10 mouse cellular contexts compared by ENCODE assay signal in genomic region chr14:61737504-61738040, GRCm38 (mm10).
DNase-seq lines count a peak whose midpoint lies in the region; ATAC-seq and TF ChIP-seq lines count a peak whose summit lies in the region.
"Had no signal": no experiment of that assay in that cellular context is flagged by ENCODE, and none has a peak within 500 bp of the region (broad histone marks: within the 10 kb centered on the region; RNA-seq: fewer than 3 reads in every experiment).

No protein-coding gene starts in this region.

- peak; percentile 57 to 82 for DNase-seq in adrenal gland, adult (ENCODE audit: inconsistent age in 2 of 2, low spot score in 1 of 2)
- DNase-seq in adrenal gland, postnatal 4 days (ENCODE audit: low spot score in 2 of 2): no peak
- no peak for DNase-seq in forebrain, embryonic 14.5 days (ENCODE audit: low spot score)
- no peak for DNase-seq in cerebellum, postnatal 36 days
- no peak for DNase-seq in right cerebral cortex, adult 2 months (ENCODE audit: low spot score in 2 of 2)
- DNase-seq: lung, postnatal 10 days had no signal

- H3K27me3 ChIP-seq in ES-Bruce4 (ENCODE audit: control insufficient read depth, insufficient read depth, low read length, poor library complexity, severe bottlenecking): no peaks in the 10 kb centered on the region
- no peaks in the 10 kb centered on the region for H3K27me3 ChIP-seq in forebrain, embryonic 14.5 days (replicated peaks; ENCODE audit: control insufficient read depth, insufficient read depth, low read length)
- H3K27me3 ChIP-seq in kidney, embryonic 14.5 days (ENCODE audit: control insufficient read depth, insufficient read depth, low read length): no peaks in the 10 kb centered on the region
- H3K27me3 ChIP-seq in intestine, embryonic 15.5 days (replicated peaks): no peaks in the 10 kb centered on the region
- H3K27me3 ChIP-seq: hindbrain, embryonic 15.5 days had no signal

- peak overlapping the region; percentile 31 for H3K4me2 ChIP-seq in forebrain, embryonic 14.5 days (ENCODE audit: low read length)
- H3K4me2 ChIP-seq in kidney, embryonic 14.5 days (replicated peaks; ENCODE audit: low read depth, low read length): no peak overlapping the region; the same call in 1 of the 2 replicates
- H3K4me2 ChIP-seq in intestine, embryonic 15.5 days (replicated peaks): no peak overlapping the region
- H3K4me2 ChIP-seq: hindbrain, embryonic 15.5 days had no signal

- no peaks in the 10 kb centered on the region for H3K36me3 ChIP-seq in ES-Bruce4 (ENCODE audit: control insufficient read depth, insufficient read depth, low read length, poor library complexity, severe bottlenecking)
- no peaks in the 10 kb centered on the region for H3K36me3 ChIP-seq in forebrain, embryonic 14.5 days (ENCODE audit: control insufficient read depth, insufficient read depth, low read length)
- H3K36me3 ChIP-seq in kidney, embryonic 14.5 days (ENCODE audit: control insufficient read depth, insufficient read depth, low read length): no peaks in the 10 kb centered on the region
- no peaks in the 10 kb centered on the region for H3K36me3 ChIP-seq in intestine, embryonic 15.5 days
- H3K36me3 ChIP-seq: hindbrain, embryonic 15.5 days had no signal

- peak overlapping the region; percentile 44; the same call in 1 of the 2 replicates for H3K27ac ChIP-seq in ES-Bruce4 (ENCODE audit: insufficient read depth, low read length)
- H3K27ac ChIP-seq in forebrain, embryonic 14.5 days (ENCODE audit: low read depth, low read length): no peak overlapping the region
- H3K27ac ChIP-seq in kidney, embryonic 14.5 days (ENCODE audit: low read depth, low read length): peak overlapping the region; percentile 65; the same call in 1 of the 2 replicates
- no peak overlapping the region for H3K27ac ChIP-seq in intestine, embryonic 15.5 days
- H3K27ac ChIP-seq: hindbrain, embryonic 15.5 days had no signal

- TF ChIP-seq EP300 in ES-Bruce4 (IDR thresholded peaks at IDR 0.05; ENCODE audit: insufficient read depth, low read depth, low read length): no peak

- H3K4me3 ChIP-seq in ES-Bruce4 (ENCODE audit: low read depth, low read length): no peak overlapping the region
- no peak overlapping the region for H3K4me3 ChIP-seq in forebrain, embryonic 14.5 days (ENCODE audit: low read depth, low read length)
- no peak overlapping the region for H3K4me3 ChIP-seq in kidney, embryonic 14.5 days (ENCODE audit: low read length)
- no peak overlapping the region for H3K4me3 ChIP-seq in intestine, embryonic 15.5 days (replicated peaks)
- H3K4me3 ChIP-seq: hindbrain, embryonic 15.5 days had no signal

- peaks cover 2% of the 10 kb centered on the region for H3K4me1 ChIP-seq in ES-Bruce4 (ENCODE audit: control insufficient read depth, insufficient read depth, low read length)
- H3K4me1 ChIP-seq in forebrain, embryonic 14.5 days (ENCODE audit: control insufficient read depth, insufficient read depth, low read length): peaks cover 4% of the 10 kb centered on the region; the same call in 1 of the 2 replicates
- 0 out of 2 replicates have a peak, but pooled peaks cover 10% of the 10 kb centered on the region for H3K4me1 ChIP-seq in kidney, embryonic 14.5 days (ENCODE audit: control insufficient read depth, insufficient read depth, low read length)
- no peaks in the 10 kb centered on the region for H3K4me1 ChIP-seq in intestine, embryonic 15.5 days (replicated peaks)

- 65% methylated on average over 6 of the region's 6 CpGs for WGBS in forebrain, embryonic 14.5 days
- WGBS in kidney, embryonic 14.5 days: 69% methylated on average over 6 of the region's 6 CpGs
- WGBS in intestine, embryonic 15.5 days: 70% methylated on average over 6 of the region's 6 CpGs

- no peak for TF ChIP-seq CTCF in ES-Bruce4 (IDR thresholded peaks at IDR 0.05; ENCODE audit: low read depth, low read length)

- ATAC-seq in forebrain, embryonic 14.5 days: no peak
- peak; percentile 66; the same call in 1 of the 2 replicates for ATAC-seq in kidney, embryonic 14.5 days (ENCODE audit: low FRiP score, low TSS enrichment)
- ATAC-seq in intestine, embryonic 15.5 days: no peak

- H3K9ac ChIP-seq in ES-Bruce4 (ENCODE audit: low read depth, poor library complexity, severe bottlenecking): no peak overlapping the region
- no peak overlapping the region for H3K9ac ChIP-seq in forebrain, embryonic 14.5 days (ENCODE audit: low read length)
- H3K9ac ChIP-seq in kidney, embryonic 14.5 days (ENCODE audit: low read depth, low read length): no peak overlapping the region
- H3K9ac ChIP-seq in intestine, embryonic 15.5 days: no peak overlapping the region
- H3K9ac ChIP-seq: hindbrain, embryonic 15.5 days had no signal

- TF ChIP-seq POLR2A in ES-Bruce4 (IDR thresholded peaks at IDR 0.05; ENCODE audit: insufficient read depth, low read length): no peak

- peaks cover 17% of the 10 kb centered on the region for H3K9me3 ChIP-seq in ES-Bruce4 (replicated peaks; ENCODE audit: control insufficient read depth, insufficient read depth, low read length, poor library complexity, severe bottlenecking)
- H3K9me3 ChIP-seq in forebrain, embryonic 14.5 days (replicated peaks; ENCODE audit: control insufficient read depth, low read length): no peaks in the 10 kb centered on the region
- H3K9me3 ChIP-seq in kidney, embryonic 14.5 days (ENCODE audit: control insufficient read depth, low read length): no peaks in the 10 kb centered on the region
- no peaks in the 10 kb centered on the region for H3K9me3 ChIP-seq in intestine, embryonic 15.5 days
- H3K9me3 ChIP-seq: hindbrain, embryonic 15.5 days had no signal

Comparison
In these comparisons a context has a peak if more than half of its experiments do, and no peak if none do; other contexts are left out.
1. DNase-seq: peak in adrenal gland, adult (2 of 2); none in adrenal gland, postnatal 4 days (0 of 2), forebrain, embryonic 14.5 days (single experiment), cerebellum, postnatal 36 days (0 of 2) and right cerebral cortex, adult 2 months (0 of 2).
2. H3K27ac ChIP-seq: peak in ES-Bruce4 (single experiment) and kidney, embryonic 14.5 days (single experiment); none in forebrain, embryonic 14.5 days (single experiment) and intestine, embryonic 15.5 days (single experiment).